Mouse (Mus musculus): ENCODE measurements around the gene Cdcp1. TPM values are rescaled to one million over a fixed set of nuclear protein-coding genes. Genes with fewer than 3 reads are reported as not detected.
A peak's percentile ranks its signal among the peaks of the same experiment; 100 is the strongest.

Gene Cdcp1
- polyA plus RNA-seq, 2 experiments, result 0.15 to 0.27 TPM

- Histone ChIP-seq H3K27ac (no peak overlapping the region), H3K9ac (replicated peaks) (no peak overlapping the region), H3K36me3 (replicated peaks; ENCODE audit: control insufficient read depth, insufficient read depth, low read depth) (no peaks in the 10 kb centered on the region), H3K4me1 (replicated peaks; ENCODE audit: control insufficient read depth in 2 of 2, insufficient read depth in 2 of 2, low read length in 1 of 2) (no peaks in the 10 kb centered on the region), H3K4me3 (ENCODE audit: insufficient read depth in 1 of 2, low read depth in 2 of 2, low read length in 2 of 2) (no peak overlapping the region), H3K27me3 (ENCODE audit: control insufficient read depth, insufficient read depth, low read length) (no peaks in the 10 kb centered on the region), H3K9me3 (ENCODE audit: control insufficient read depth, low read length) (no peaks in the 10 kb centered on the region), H3K4me2 (ENCODE audit: low read depth) (no peak overlapping the region)
- TF ChIP-seq CTCF (IDR thresholded peaks at IDR 0.05; ENCODE audit: low read depth) (peak; percentile 60), EP300 (IDR thresholded peaks at IDR 0.05; ENCODE audit: low read depth) (no peak)
- 41% methylated on average over 8 of the region's 8 CpGs for WGBS (ENCODE audit: insufficient replicate concordance)
- ATAC-seq (ENCODE audit: insufficient read depth), result no peak
- peak in 1 of 3 experiments; percentile 27 for DNase-seq (ENCODE audit: low read depth in 3 of 3, low spot score in 3 of 3)
Observed at GRCm38 (mm10) chr9:123158125-123158836, 57.6 kb downstream of the Cdcp1 start.

GRCm38 (mm10) chr9:123157699-123158098, 58.1 kb downstream of the Cdcp1 start:
- Histone ChIP-seq H3K27ac (no peak overlapping the region), H3K27me3 (ENCODE audit: control insufficient read depth, insufficient read depth, low read length) (no peaks in the 10 kb centered on the region), H3K4me2 (ENCODE audit: low read depth) (no peak overlapping the region), H3K4me3 (ENCODE audit: insufficient read depth in 1 of 2, low read depth in 2 of 2, low read length in 2 of 2) (no peak overlapping the region), H3K9me3 (ENCODE audit: control insufficient read depth, low read length) (no peaks in the 10 kb centered on the region), H3K4me1 (replicated peaks; ENCODE audit: control insufficient read depth in 2 of 2, insufficient read depth in 2 of 2, low read length in 1 of 2) (no peaks in the 10 kb centered on the region), H3K9ac (replicated peaks) (no peak overlapping the region), H3K36me3 (replicated peaks; ENCODE audit: control insufficient read depth, insufficient read depth, low read depth) (no peaks in the 10 kb centered on the region)
- TF ChIP-seq CTCF (IDR thresholded peaks at IDR 0.05; ENCODE audit: low read depth) (no peak), EP300 (IDR thresholded peaks at IDR 0.05; ENCODE audit: low read depth) (no peak)
- DNase-seq (ENCODE audit: low read depth in 3 of 3, low spot score in 3 of 3), result no peak
- no peak for ATAC-seq (ENCODE audit: insufficient read depth)

- 42% methylated on average over 30 of the region's 30 CpGs for WGBS (ENCODE audit: insufficient replicate concordance)
- no peaks in the 10 kb centered on the region for H3K36me3 ChIP-seq (replicated peaks; ENCODE audit: control insufficient read depth, insufficient read depth, low read depth)
- no peaks in the 10 kb centered on the region for H3K27me3 ChIP-seq (ENCODE audit: control insufficient read depth, insufficient read depth, low read length)
- H3K4me3 ChIP-seq (ENCODE audit: insufficient read depth in 1 of 2, low read depth in 2 of 2, low read length in 2 of 2), result no peak overlapping the region
- peak; percentile 44; the same call in 1 of the 2 replicates for ATAC-seq (ENCODE audit: insufficient read depth)
- TF ChIP-seq CTCF (IDR thresholded peaks at IDR 0.05; ENCODE audit: low read depth), result no peak
- TF ChIP-seq EP300 (IDR thresholded peaks at IDR 0.05; ENCODE audit: low read depth), result no peak
- peak overlapping the region; percentile 29; the same call in 1 of the 2 replicates for H3K4me2 ChIP-seq (ENCODE audit: low read depth)
- no peak overlapping the region for H3K9ac ChIP-seq (replicated peaks)
- no peak for DNase-seq (ENCODE audit: low read depth in 3 of 3, low spot score in 3 of 3)
- H3K27ac ChIP-seq, result no peak overlapping the region
- no peaks in the 10 kb centered on the region for H3K9me3 ChIP-seq (ENCODE audit: control insufficient read depth, low read length)
- H3K4me1 ChIP-seq (replicated peaks; ENCODE audit: control insufficient read depth in 2 of 2, insufficient read depth in 2 of 2, low read length in 1 of 2), result peaks cover 0 to 2% of the 10 kb centered on the region in 2 experiments; a peak in 2 of 4 replicates
Observed at GRCm38 (mm10) chr9:123156910-123157361, 58.9 kb downstream of the Cdcp1 start.

DNA sequence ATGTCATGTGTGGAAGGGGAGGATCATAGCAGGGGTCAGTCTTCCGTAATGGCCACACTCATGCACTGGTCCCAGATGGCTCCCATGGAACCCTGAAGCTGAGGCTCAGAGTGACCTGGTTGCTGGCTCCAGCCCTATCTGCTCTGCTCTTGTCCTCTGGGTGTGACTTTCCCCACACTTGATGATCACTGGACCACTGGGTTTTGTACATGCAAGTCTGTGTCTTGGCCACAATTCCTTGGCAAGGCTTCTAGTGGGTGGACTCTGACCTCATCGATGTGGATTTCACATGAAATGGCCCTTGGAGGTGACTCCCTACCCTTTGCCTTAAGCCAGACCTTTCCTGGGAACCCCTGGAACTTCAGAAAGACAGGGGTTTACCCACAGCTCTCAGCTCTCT, 62.7 kb downstream of the Cdcp1 start:
- TF ChIP-seq CTCF (IDR thresholded peaks at IDR 0.05; ENCODE audit: low read depth) (no peak), EP300 (IDR thresholded peaks at IDR 0.05; ENCODE audit: low read depth) (no peak)
- DNase-seq (ENCODE audit: low read depth in 3 of 3, low spot score in 3 of 3), result no peak

GRCm38 (mm10) chr9:123152026-123152425, 63.8 kb downstream of the Cdcp1 start:
- H3K4me1 ChIP-seq (replicated peaks; ENCODE audit: control insufficient read depth in 2 of 2, insufficient read depth in 2 of 2, low read length in 1 of 2), result peaks cover 0 to 2% of the 10 kb centered on the region in 2 experiments; a peak in 2 of 4 replicates
- no peak overlapping the region for H3K27ac ChIP-seq
- H3K9ac ChIP-seq (replicated peaks), result no peak overlapping the region
- no peak for ATAC-seq (ENCODE audit: insufficient read depth)
- no peak for TF ChIP-seq CTCF (IDR thresholded peaks at IDR 0.05; ENCODE audit: low read depth)
- no peak for TF ChIP-seq EP300 (IDR thresholded peaks at IDR 0.05; ENCODE audit: low read depth)
- H3K9me3 ChIP-seq (ENCODE audit: control insufficient read depth, low read length), result no peaks in the 10 kb centered on the region
- no peak for DNase-seq (ENCODE audit: low read depth in 3 of 3, low spot score in 3 of 3)
- H3K4me2 ChIP-seq (ENCODE audit: low read depth), result no peak overlapping the region
- 19% methylated on average over 3 of the region's 3 CpGs for WGBS (ENCODE audit: insufficient replicate concordance)
- H3K27me3 ChIP-seq (ENCODE audit: control insufficient read depth, insufficient read depth, low read length), result no peaks in the 10 kb centered on the region
- no peak overlapping the region for H3K4me3 ChIP-seq (ENCODE audit: insufficient read depth in 1 of 2, low read depth in 2 of 2, low read length in 2 of 2)
- no peaks in the 10 kb centered on the region for H3K36me3 ChIP-seq (replicated peaks; ENCODE audit: control insufficient read depth, insufficient read depth, low read depth)

More for the DNA sequence above, 62.7 kb downstream of the Cdcp1 start:
- H3K36me3 ChIP-seq (replicated peaks; ENCODE audit: control insufficient read depth, insufficient read depth, low read depth), result no peaks in the 10 kb centered on the region
- peaks cover 0 to 2% of the 10 kb centered on the region in 2 experiments; a peak in 2 of 4 replicates for H3K4me1 ChIP-seq (replicated peaks; ENCODE audit: control insufficient read depth in 2 of 2, insufficient read depth in 2 of 2, low read length in 1 of 2)
- no peak overlapping the region for H3K4me3 ChIP-seq (ENCODE audit: insufficient read depth in 1 of 2, low read depth in 2 of 2, low read length in 2 of 2)
- H3K27ac ChIP-seq, result no peak overlapping the region
- H3K9ac ChIP-seq (replicated peaks), result no peak overlapping the region
- no peak for ATAC-seq (ENCODE audit: insufficient read depth)
- H3K27me3 ChIP-seq (ENCODE audit: control insufficient read depth, insufficient read depth, low read length), result no peaks in the 10 kb centered on the region
- no peak overlapping the region for H3K4me2 ChIP-seq (ENCODE audit: low read depth)
- no peaks in the 10 kb centered on the region for H3K9me3 ChIP-seq (ENCODE audit: control insufficient read depth, low read length)
- 73% methylated on average over 2 of the region's 2 CpGs for WGBS (ENCODE audit: insufficient replicate concordance)

Measured in liver, embryonic 14.5 days (tissue).